Mouse (Mus musculus): ENCODE data around the gene Eif5b. TPM values are rescaled to one million over a fixed set of nuclear protein-coding genes. Genes with fewer than 3 reads are reported as not detected.
A peak's percentile ranks its signal among the peaks of the same experiment; 100 is the strongest.

Eif5b gene
- polyA plus RNA-seq, 1 experiment from 2014 or later: 27.6 TPM

DNA sequence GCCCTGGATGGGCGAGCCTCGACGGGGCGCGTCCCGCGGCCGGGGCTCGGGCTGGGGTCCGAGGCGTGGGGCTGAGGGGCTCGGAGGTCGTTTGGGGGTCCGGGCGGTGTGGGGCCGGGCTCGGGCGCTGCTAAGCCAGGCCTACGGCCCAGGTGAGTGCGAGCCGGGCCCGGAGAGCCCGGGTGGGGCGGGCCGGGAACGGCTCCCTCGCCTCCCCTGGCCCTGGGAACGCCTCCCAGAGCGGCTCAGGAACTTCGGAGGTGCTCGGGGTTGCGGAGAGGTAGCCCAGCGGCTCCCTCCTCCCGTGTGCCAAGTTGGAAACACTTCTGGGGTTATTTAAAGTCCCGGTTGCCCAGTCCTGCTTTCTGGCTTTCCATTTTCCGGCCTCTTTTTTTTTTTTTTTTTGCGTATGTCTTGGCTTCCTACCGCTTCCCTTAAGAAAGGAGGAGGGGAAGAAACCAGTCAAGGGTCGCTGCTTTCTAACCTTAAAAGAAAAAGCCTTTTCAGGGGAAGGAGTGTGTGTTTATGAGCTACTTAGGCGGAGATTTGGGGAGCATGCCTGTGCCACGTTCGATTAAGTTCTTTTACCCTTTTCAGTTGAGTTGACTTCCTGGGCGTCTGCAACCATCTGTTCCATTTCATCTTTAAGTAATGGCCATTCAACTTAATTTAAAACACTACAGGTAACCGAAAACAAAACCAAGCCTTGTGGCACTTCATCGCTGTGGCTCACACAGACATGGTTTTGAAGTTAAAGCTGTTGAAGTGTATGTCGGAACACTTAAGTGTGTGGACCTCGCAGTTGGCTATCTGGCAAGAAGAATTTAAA lies 775 bp downstream of the Eif5b start:
- Histone ChIP-seq H3K9me3 (ENCODE audit: control insufficient read depth, low read length) (no peaks in the 10 kb centered on the region), H3K9ac (ENCODE audit: low read length) (peak overlapping the region; percentile 88), H3K36me3 (ENCODE audit: control insufficient read depth, insufficient read depth, low read length) (peaks cover 6% of the 10 kb centered on the region; the same call in 1 of the 2 replicates), H3K27me3 (ENCODE audit: control insufficient read depth, insufficient read depth, low read length) (no peaks in the 10 kb centered on the region), H3K4me3 (ENCODE audit: low read depth, low read length) (peak overlapping the region; percentile 93), H3K4me2 (peak overlapping the region; percentile 60), H3K27ac (ENCODE audit: low read depth, low read length) (peak overlapping the region; percentile 49), H3K4me1 (ENCODE audit: control insufficient read depth, insufficient read depth, low read length) (peaks cover 13% of the 10 kb centered on the region)
- 6% methylated on average over 30 of the region's 47 CpGs for WGBS
- peak; percentile 51 for ATAC-seq (ENCODE audit: low FRiP score)
- peak; percentile 88 for DNase-seq (ENCODE audit: low spot score, missing footprints)

DNA sequence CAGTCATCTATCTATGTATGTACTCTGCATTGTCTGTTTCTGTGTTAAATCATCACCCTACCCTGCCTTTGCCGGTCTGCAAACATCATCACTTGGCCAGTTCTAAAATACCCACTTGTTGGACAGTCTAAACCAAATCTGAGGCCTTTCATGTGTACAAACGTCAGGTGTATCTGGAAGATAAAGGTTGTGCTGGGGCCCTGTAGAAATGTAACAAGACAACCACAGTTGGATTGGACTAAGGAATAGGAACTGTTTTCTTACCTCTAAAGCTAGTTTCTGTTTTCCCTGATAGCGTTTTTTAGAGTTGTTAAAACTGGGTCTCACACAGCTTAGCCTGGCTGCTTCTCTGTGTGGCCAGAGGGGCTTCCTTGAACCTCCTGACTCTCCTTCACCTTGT lies 1.7 kb downstream of the Eif5b start:
- WGBS: 83% methylated on average over 3 of the region's 3 CpGs
- Histone ChIP-seq H3K27me3 (ENCODE audit: control insufficient read depth, insufficient read depth, low read length) (no peaks in the 10 kb centered on the region), H3K9me3 (ENCODE audit: control insufficient read depth, low read length) (no peaks in the 10 kb centered on the region), H3K27ac (ENCODE audit: low read depth, low read length) (no peak overlapping the region), H3K4me1 (ENCODE audit: control insufficient read depth, insufficient read depth, low read length) (peaks cover 13% of the 10 kb centered on the region), H3K4me2 (peak overlapping the region; percentile 60; the same call in 1 of the 2 replicates), H3K36me3 (ENCODE audit: control insufficient read depth, insufficient read depth, low read length) (peaks cover 6% of the 10 kb centered on the region; the same call in 1 of the 2 replicates), H3K9ac (ENCODE audit: low read length) (no peak overlapping the region), H3K4me3 (ENCODE audit: low read depth, low read length) (no peak overlapping the region)
- no peak for DNase-seq (ENCODE audit: low spot score, missing footprints)
- no peak for ATAC-seq (ENCODE audit: low FRiP score)

DNA sequence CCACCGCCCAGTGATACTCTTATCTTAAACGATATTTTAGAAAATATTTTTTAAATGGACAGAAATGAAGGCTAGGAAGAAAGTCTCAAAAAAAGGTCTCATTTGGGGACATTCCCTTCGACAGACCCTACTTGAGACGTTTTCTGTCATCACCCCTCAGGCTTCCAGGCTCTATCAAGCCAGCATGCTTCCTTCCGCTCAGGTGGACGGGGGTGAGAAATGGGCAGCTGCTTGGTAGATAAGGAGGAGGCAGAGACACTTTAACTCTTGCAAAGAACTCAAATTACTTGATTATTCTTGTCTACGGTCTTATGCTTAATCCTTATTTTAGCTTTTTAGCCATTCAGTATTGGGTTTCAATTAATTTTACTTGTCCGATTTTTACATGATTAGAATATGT lies 3.0 kb downstream of the Eif5b start:
- no peak overlapping the region for H3K9ac ChIP-seq (ENCODE audit: low read length)
- peaks cover 13% of the 10 kb centered on the region for H3K4me1 ChIP-seq (ENCODE audit: control insufficient read depth, insufficient read depth, low read length)
- H3K27me3 ChIP-seq (ENCODE audit: control insufficient read depth, insufficient read depth, low read length): no peaks in the 10 kb centered on the region
- H3K27ac ChIP-seq (ENCODE audit: low read depth, low read length): no peak overlapping the region
- H3K4me2 ChIP-seq: no peak overlapping the region
- no peak overlapping the region for H3K4me3 ChIP-seq (ENCODE audit: low read depth, low read length)
- no peaks in the 10 kb centered on the region for H3K9me3 ChIP-seq (ENCODE audit: control insufficient read depth, low read length)
- H3K36me3 ChIP-seq (ENCODE audit: control insufficient read depth, insufficient read depth, low read length): no peaks in the 10 kb centered on the region
- ATAC-seq (ENCODE audit: low FRiP score): no peak
- no peak for DNase-seq (ENCODE audit: low spot score, missing footprints)
- WGBS: 93% methylated on average over 8 of the region's 8 CpGs

DNA sequence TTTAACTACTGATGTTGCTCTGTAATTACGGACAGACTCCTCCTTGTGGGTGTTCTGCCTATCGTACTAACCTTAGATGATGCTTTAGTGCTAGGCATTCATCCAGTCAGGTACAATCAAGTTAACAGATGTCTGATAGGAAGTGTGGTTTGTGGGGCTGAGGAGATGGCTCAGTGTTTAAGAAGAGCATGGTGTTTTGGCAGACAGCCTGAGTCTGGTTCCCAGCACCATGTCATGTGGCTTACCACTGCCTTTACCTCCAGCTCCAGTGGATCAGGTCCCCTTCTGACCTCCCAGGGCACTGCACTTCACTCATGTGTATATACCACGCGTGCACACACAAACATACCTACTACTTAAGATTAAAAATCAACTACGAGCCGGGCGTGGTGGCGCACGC lies 4.1 kb downstream of the Eif5b start:
- 97% methylated on average over 9 of the region's 9 CpGs for WGBS
- DNase-seq (ENCODE audit: low spot score, missing footprints): no peak
- Histone ChIP-seq H3K27me3 (ENCODE audit: control insufficient read depth, insufficient read depth, low read length) (no peaks in the 10 kb centered on the region), H3K9me3 (ENCODE audit: control insufficient read depth, low read length) (no peaks in the 10 kb centered on the region), H3K27ac (ENCODE audit: low read depth, low read length) (no peak overlapping the region), H3K4me1 (ENCODE audit: control insufficient read depth, insufficient read depth, low read length) (peaks cover 9% of the 10 kb centered on the region), H3K9ac (ENCODE audit: low read length) (no peak overlapping the region), H3K36me3 (ENCODE audit: control insufficient read depth, insufficient read depth, low read length) (no peaks in the 10 kb centered on the region), H3K4me2 (no peak overlapping the region), H3K4me3 (ENCODE audit: low read depth, low read length) (no peak overlapping the region)
- no peak for ATAC-seq (ENCODE audit: low FRiP score)

DNA sequence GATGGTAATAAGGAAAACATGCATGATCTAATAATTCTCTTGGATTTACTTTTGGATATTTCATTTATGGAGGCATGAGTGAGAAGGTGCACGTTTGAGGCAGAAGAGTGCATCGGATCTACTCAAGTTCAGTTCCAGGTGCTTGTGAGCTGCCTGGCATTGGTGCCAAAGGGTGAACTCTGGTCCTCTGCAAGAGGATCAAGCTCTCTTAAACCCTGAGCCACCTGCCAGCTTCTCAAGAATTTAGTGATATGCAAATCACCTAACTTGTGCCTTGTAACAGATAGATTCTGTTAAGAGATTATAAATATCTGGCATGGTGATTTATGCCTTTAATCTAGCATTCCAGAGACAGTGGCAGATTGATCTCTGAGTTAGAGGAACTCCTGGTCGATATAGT lies 5.2 kb downstream of the Eif5b start:
- no peak for DNase-seq (ENCODE audit: low spot score, missing footprints)
- no peaks in the 10 kb centered on the region for H3K36me3 ChIP-seq (ENCODE audit: control insufficient read depth, insufficient read depth, low read length)
- 88% methylated on average over 3 of the region's 3 CpGs for WGBS

DNA sequence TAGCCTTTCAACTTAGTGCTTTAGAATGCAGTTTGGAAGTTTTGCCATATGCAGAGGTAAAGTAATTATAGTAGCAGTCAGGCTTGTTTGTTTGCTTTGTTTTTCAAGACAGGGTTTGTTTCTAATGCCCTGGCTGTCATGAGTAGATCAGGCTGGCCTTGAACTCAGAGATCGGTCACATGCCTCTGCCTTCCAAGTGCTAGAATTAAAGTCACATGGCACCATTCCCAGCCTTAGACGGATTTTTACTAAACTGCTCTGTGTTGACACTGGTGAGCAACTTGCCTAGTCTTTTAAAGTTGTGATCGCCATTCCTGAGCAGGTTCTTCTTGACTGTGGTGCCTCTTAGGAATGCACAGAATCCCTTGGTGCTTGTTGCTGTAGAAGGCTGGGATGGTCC lies 8.9 kb downstream of the Eif5b start:
- H3K27ac ChIP-seq (ENCODE audit: low read depth, low read length): no peak overlapping the region
- H3K27me3 ChIP-seq (ENCODE audit: control insufficient read depth, insufficient read depth, low read length): no peaks in the 10 kb centered on the region
- H3K9ac ChIP-seq (ENCODE audit: low read length): no peak overlapping the region
- H3K9me3 ChIP-seq (ENCODE audit: control insufficient read depth, low read length): no peaks in the 10 kb centered on the region
- no peak overlapping the region for H3K4me3 ChIP-seq (ENCODE audit: low read depth, low read length)
- WGBS: 75% methylated on average over 3 of the region's 3 CpGs
- DNase-seq (ENCODE audit: low spot score, missing footprints) (no peak), ATAC-seq (ENCODE audit: low FRiP score) (no peak)
- H3K4me1 ChIP-seq (ENCODE audit: control insufficient read depth, insufficient read depth, low read length): no peaks in the 10 kb centered on the region
- H3K4me2 ChIP-seq: no peak overlapping the region
- H3K36me3 ChIP-seq (ENCODE audit: control insufficient read depth, insufficient read depth, low read length): no peaks in the 10 kb centered on the region

More for the DNA sequence above, 5.2 kb downstream of the Eif5b start:
- Histone ChIP-seq H3K9ac (ENCODE audit: low read length) (no peak overlapping the region), H3K27ac (ENCODE audit: low read depth, low read length) (no peak overlapping the region), H3K9me3 (ENCODE audit: control insufficient read depth, low read length) (no peaks in the 10 kb centered on the region), H3K4me1 (ENCODE audit: control insufficient read depth, insufficient read depth, low read length) (peaks cover 9% of the 10 kb centered on the region), H3K27me3 (ENCODE audit: control insufficient read depth, insufficient read depth, low read length) (no peaks in the 10 kb centered on the region), H3K4me2 (no peak overlapping the region), H3K4me3 (ENCODE audit: low read depth, low read length) (no peak overlapping the region)
- no peak for ATAC-seq (ENCODE audit: low FRiP score)

DNA sequence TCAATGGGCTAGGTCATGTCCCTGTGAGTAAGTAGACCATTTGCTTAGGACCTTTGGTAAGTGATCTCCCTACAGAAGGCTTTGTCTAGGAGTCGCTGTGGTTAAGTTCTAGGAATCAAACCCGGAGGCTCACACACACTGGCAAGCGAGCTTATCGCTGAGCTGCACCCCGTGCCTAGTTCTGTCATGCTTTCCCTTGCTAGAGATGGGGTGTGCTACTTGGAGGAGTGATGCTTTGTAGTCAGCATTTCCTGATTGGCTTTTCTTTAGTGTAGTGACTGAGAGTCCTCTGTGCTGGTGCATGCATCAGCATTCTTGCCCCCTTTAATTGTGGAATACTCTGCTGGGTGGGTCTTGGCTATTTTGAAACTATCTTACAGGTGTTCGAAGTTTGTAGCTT lies 13.8 kb downstream of the Eif5b start:
- Histone ChIP-seq H3K36me3 (ENCODE audit: control insufficient read depth, insufficient read depth, low read length) (no peaks in the 10 kb centered on the region), H3K27me3 (ENCODE audit: control insufficient read depth, insufficient read depth, low read length) (no peaks in the 10 kb centered on the region), H3K27ac (ENCODE audit: low read depth, low read length) (no peak overlapping the region), H3K4me2 (no peak overlapping the region), H3K4me3 (ENCODE audit: low read depth, low read length) (no peak overlapping the region), H3K9ac (ENCODE audit: low read length) (no peak overlapping the region), H3K4me1 (ENCODE audit: control insufficient read depth, insufficient read depth, low read length) (no peaks in the 10 kb centered on the region), H3K9me3 (ENCODE audit: control insufficient read depth, low read length) (no peaks in the 10 kb centered on the region)
- DNase-seq (ENCODE audit: low spot score, missing footprints) (no peak), ATAC-seq (ENCODE audit: low FRiP score) (no peak)
- 81% methylated on average over 6 of the region's 6 CpGs for WGBS

DNA sequence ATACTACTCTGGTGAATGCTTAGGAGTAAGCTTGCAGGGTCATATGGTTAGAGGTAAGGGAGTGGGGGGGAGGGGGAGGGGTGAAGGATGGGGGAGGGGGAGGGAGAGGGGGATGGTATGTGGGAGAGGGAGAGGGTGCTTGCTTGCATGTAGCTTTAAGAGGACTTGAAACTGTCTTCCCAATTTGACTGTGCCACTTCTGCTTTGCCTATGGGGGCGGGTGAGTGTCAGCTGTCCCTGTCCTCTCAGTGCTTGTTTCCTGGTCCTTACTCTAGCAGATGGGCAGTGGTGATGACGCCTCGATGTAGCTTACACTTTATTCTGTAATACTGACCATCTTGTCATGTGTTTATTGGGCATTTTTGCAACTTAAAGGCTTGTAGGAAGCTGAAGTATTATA lies 14.3 kb downstream of the Eif5b start:
- ATAC-seq (ENCODE audit: low FRiP score) (no peak), DNase-seq (ENCODE audit: low spot score, missing footprints) (no peak)
- WGBS: 84% methylated on average over 3 of the region's 3 CpGs
- H3K4me1 ChIP-seq (ENCODE audit: control insufficient read depth, insufficient read depth, low read length): no peaks in the 10 kb centered on the region
- H3K9me3 ChIP-seq (ENCODE audit: control insufficient read depth, low read length): no peaks in the 10 kb centered on the region
- no peak overlapping the region for H3K27ac ChIP-seq (ENCODE audit: low read depth, low read length)
- no peak overlapping the region for H3K4me3 ChIP-seq (ENCODE audit: low read depth, low read length)
- no peak overlapping the region for H3K9ac ChIP-seq (ENCODE audit: low read length)
- no peaks in the 10 kb centered on the region for H3K27me3 ChIP-seq (ENCODE audit: control insufficient read depth, insufficient read depth, low read length)
- H3K4me2 ChIP-seq: no peak overlapping the region
- no peaks in the 10 kb centered on the region for H3K36me3 ChIP-seq (ENCODE audit: control insufficient read depth, insufficient read depth, low read length)

DNA sequence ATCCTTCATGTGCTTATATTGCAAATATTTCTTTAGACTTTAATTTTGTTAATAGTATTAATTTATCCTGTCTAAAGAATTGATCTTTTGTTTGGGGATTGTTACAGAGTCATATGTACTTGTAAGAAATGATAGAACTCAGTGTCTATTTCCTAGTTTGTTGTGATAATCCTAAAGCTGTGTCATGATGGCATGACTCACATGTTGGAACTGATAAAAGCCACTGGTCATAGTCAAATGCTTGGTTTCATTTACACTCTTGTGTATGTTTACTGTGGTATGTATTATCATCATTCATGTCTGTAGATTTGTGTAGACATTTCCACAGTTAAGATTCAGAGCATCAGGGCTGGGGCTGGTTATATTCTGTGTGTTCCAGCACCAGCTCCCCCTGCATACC lies 14.7 kb downstream of the Eif5b start:
- H3K36me3 ChIP-seq (ENCODE audit: control insufficient read depth, insufficient read depth, low read length): no peaks in the 10 kb centered on the region
- no peak overlapping the region for H3K9ac ChIP-seq (ENCODE audit: low read length)
- no peak for ATAC-seq (ENCODE audit: low FRiP score)
- H3K4me3 ChIP-seq (ENCODE audit: low read depth, low read length): no peak overlapping the region
- H3K9me3 ChIP-seq (ENCODE audit: control insufficient read depth, low read length): no peaks in the 10 kb centered on the region
- H3K27me3 ChIP-seq (ENCODE audit: control insufficient read depth, insufficient read depth, low read length): no peaks in the 10 kb centered on the region
- no peak overlapping the region for H3K27ac ChIP-seq (ENCODE audit: low read depth, low read length)
- no peak for DNase-seq (ENCODE audit: low spot score, missing footprints)
- H3K4me1 ChIP-seq (ENCODE audit: control insufficient read depth, insufficient read depth, low read length): no peaks in the 10 kb centered on the region
- no peak overlapping the region for H3K4me2 ChIP-seq
